ENCODE assay signal across 12 mouse cellular contexts in genomic region chr6:83172240-83172920, GRCm38 (mm10). TPM values are rescaled to one million over a fixed set of nuclear protein-coding genes. Genes with fewer than 3 reads are reported as not detected.
A peak's percentile ranks its signal among the peaks of the same experiment; 100 is the strongest.
DNase-seq lines count a peak whose midpoint lies in the region; ATAC-seq and TF ChIP-seq lines count a peak whose summit lies in the region.
"Had no signal": no experiment of that assay in that cellular context is flagged by ENCODE, and none has a peak within 500 bp of the region (broad histone marks: within the 10 kb centered on the region; RNA-seq: fewer than 3 reads in every experiment).

No protein-coding gene starts in this region.

- ATAC-seq in frontal cortex, adult (ENCODE audit: low TSS enrichment), result peak; percentile 86
- no peak for ATAC-seq in embryonic facial prominence, embryonic 14.5 days (ENCODE audit: low read depth)
- peak; percentile 75 for ATAC-seq in neural tube, embryonic 14.5 days (ENCODE audit: low read depth)
- ATAC-seq: CD4-positive, CD25-positive, alpha-beta regulatory T cell, adult 4 months had no signal

- no peak overlapping the region for H3K27ac ChIP-seq in embryonic facial prominence, embryonic 14.5 days (replicated peaks; ENCODE audit: low read depth, low read length)
- peak overlapping the region; percentile 45 for H3K27ac ChIP-seq in neural tube, embryonic 14.5 days (ENCODE audit: low read depth, low read length)
- H3K27ac ChIP-seq: limb, embryonic 13.5 days had no signal

- DNase-seq in frontal cortex, postnatal 10 days (ENCODE audit: low spot score in 2 of 2), result no peak
- no peak for DNase-seq in embryonic facial prominence, embryonic 14.5 days (ENCODE audit: low spot score)
- peak; percentile 75 for DNase-seq in layer of hippocampus, adult 9-11 months
- no peak for DNase-seq in T-cell, adult 2 months (ENCODE audit: low spot score)
- no peak for DNase-seq in heart, adult 8-10 months (ENCODE audit: low spot score)
- DNase-seq in lung, adult 2 months, result no peak
- DNase-seq: kidney, adult 18-20 months had no signal

- no peaks in the 10 kb centered on the region for H3K9me3 ChIP-seq in embryonic facial prominence, embryonic 14.5 days (ENCODE audit: control insufficient read depth, low read length)
- no peaks in the 10 kb centered on the region for H3K9me3 ChIP-seq in neural tube, embryonic 14.5 days (ENCODE audit: control insufficient read depth, low read length)
- H3K9me3 ChIP-seq: limb, embryonic 13.5 days had no signal

- no peak overlapping the region for H3K4me2 ChIP-seq in embryonic facial prominence, embryonic 14.5 days (ENCODE audit: low read depth, low read length)
- peak overlapping the region; percentile 44 for H3K4me2 ChIP-seq in neural tube, embryonic 14.5 days (ENCODE audit: low read depth, low read length)
- H3K4me2 ChIP-seq: limb, embryonic 13.5 days had no signal

- no peak for TF ChIP-seq POLR2A in lung, adult 2 months (IDR thresholded peaks at IDR 0.05; ENCODE audit: borderline replicate concordance, extremely low read depth, low read depth, low read length)

- WGBS in embryonic facial prominence, embryonic 14.5 days, result 63% methylated on average over 9 of the region's 9 CpGs
- WGBS in neural tube, embryonic 14.5 days, result 63% methylated on average over 9 of the region's 9 CpGs
- 67% methylated on average over 9 of the region's 9 CpGs for WGBS in lung, adult 2 months

- 0 out of 2 replicates have a peak overlapping the region, but pooled peaks have one; percentile 8 for H3K9ac ChIP-seq in embryonic facial prominence, embryonic 14.5 days (ENCODE audit: low read depth, low read length)
- H3K9ac ChIP-seq in neural tube, embryonic 14.5 days (replicated peaks; ENCODE audit: low read depth, low read length), result peak overlapping the region; percentile 46
- H3K9ac ChIP-seq: limb, embryonic 13.5 days had no signal

- no peaks in the 10 kb centered on the region for H3K27me3 ChIP-seq in embryonic facial prominence, embryonic 14.5 days (replicated peaks; ENCODE audit: control insufficient read depth, insufficient read depth, low read length)
- no peaks in the 10 kb centered on the region for H3K27me3 ChIP-seq in neural tube, embryonic 14.5 days (ENCODE audit: control insufficient read depth, insufficient read depth, low read length)
- H3K27me3 ChIP-seq: limb, embryonic 13.5 days had no signal

- H3K36me3 ChIP-seq in embryonic facial prominence, embryonic 14.5 days (ENCODE audit: control insufficient read depth, insufficient read depth, low read length), result 0 out of 2 replicates have a peak, but pooled peaks cover 5% of the 10 kb centered on the region
- no peaks in the 10 kb centered on the region for H3K36me3 ChIP-seq in neural tube, embryonic 14.5 days (ENCODE audit: control insufficient read depth, insufficient read depth, low read length)

- TF ChIP-seq CTCF in lung, adult 2 months (IDR thresholded peaks at IDR 0.05; ENCODE audit: insufficient read depth, low read length), result no peak

- H3K4me1 ChIP-seq in embryonic facial prominence, embryonic 14.5 days (ENCODE audit: control insufficient read depth, insufficient read depth, low read length), result no peaks in the 10 kb centered on the region
- peaks cover 11% of the 10 kb centered on the region; the same call in 1 of the 2 replicates for H3K4me1 ChIP-seq in neural tube, embryonic 14.5 days (ENCODE audit: control insufficient read depth, insufficient read depth, low read length)
- peaks cover 2% of the 10 kb centered on the region; the same call in 1 of the 2 replicates for H3K4me1 ChIP-seq in lung, adult 2 months (ENCODE audit: control insufficient read depth, insufficient read depth, low read length)

- H3K4me3 ChIP-seq in embryonic facial prominence, embryonic 14.5 days (ENCODE audit: low read depth, low read length), result no peak overlapping the region
- peak overlapping the region; percentile 35 for H3K4me3 ChIP-seq in neural tube, embryonic 14.5 days (ENCODE audit: low read depth, low read length)
- no peak overlapping the region for H3K4me3 ChIP-seq in lung, adult 2 months (replicated peaks; ENCODE audit: extremely low read depth, low read depth, low read length)
- H3K4me3 ChIP-seq: limb, embryonic 13.5 days had no signal

RNA-seq across cellular contexts. Expression of gene Dctn1, which starts 6.7 kb away (rescaled TPM):
- 84.5 and 101 TPM in 2 replicates for polyA plus RNA-seq in embryonic facial prominence, embryonic 14.5 days (2014; fragmentation: Nextera tagmentation; extraction: Ambion mirVana)
- polyA plus RNA-seq in neural tube, embryonic 14.5 days (2014; fragmentation: Nextera tagmentation; extraction: Ambion mirVana), result 122 and 147 TPM in 2 replicates
- total RNA-seq in heart, adult 8-10 months (2022), result 100 to 1,000 TPM; 120 to 137 (median 134) TPM
- 146 and 155 TPM in 2 replicates for polyA plus RNA-seq in lung, adult 2 months (2012; rRNA removed)

RNA-seq across cellular contexts. Expression of gene 1700003E16Rik, which starts 16.2 kb away (rescaled TPM):
- polyA plus RNA-seq in embryonic facial prominence, embryonic 14.5 days (2014; fragmentation: Nextera tagmentation; extraction: Ambion mirVana), result 3.1 and 6.3 TPM in 2 replicates
- 4.2 and 7.8 TPM in 2 replicates for polyA plus RNA-seq in neural tube, embryonic 14.5 days (2014; fragmentation: Nextera tagmentation; extraction: Ambion mirVana)
- total RNA-seq in heart, adult 8-10 months (2022), result under 1 TPM; 0.16 to 0.41 (median 0.18) TPM
- polyA plus RNA-seq in lung, adult 2 months (2012; rRNA removed), result 4.6 and 5.5 TPM in 2 replicates
- total RNA-seq: megakaryocyte, adult 5-6 weeks had no signal
- polyA plus RNA-seq: CD4-positive, CD25-positive, alpha-beta regulatory T cell, adult 4 months had no signal

RNA-seq across cellular contexts. Expression of gene Wdr54, which starts 16.2 kb away (rescaled TPM):
- polyA plus RNA-seq in embryonic facial prominence, embryonic 14.5 days (2014; fragmentation: Nextera tagmentation; extraction: Ambion mirVana), result 5.8 and 7.0 TPM in 2 replicates
- polyA plus RNA-seq in neural tube, embryonic 14.5 days (2014; fragmentation: Nextera tagmentation; extraction: Ambion mirVana), result 18.2 and 25.7 TPM in 2 replicates
- 1 to 10 TPM; 2.1 to 2.6 (median 2.4) TPM for total RNA-seq in heart, adult 8-10 months (2022)
- 5.3 and 6.9 TPM in 2 replicates for polyA plus RNA-seq in lung, adult 2 months (2012; rRNA removed)

RNA-seq across cellular contexts. Expression of gene Rtkn, which starts 37.1 kb away (rescaled TPM):
- 25.8 and 30.4 TPM in 2 replicates for polyA plus RNA-seq in embryonic facial prominence, embryonic 14.5 days (2014; fragmentation: Nextera tagmentation; extraction: Ambion mirVana)
- polyA plus RNA-seq in neural tube, embryonic 14.5 days (2014; fragmentation: Nextera tagmentation; extraction: Ambion mirVana), result 6.3 and 8.8 TPM in 2 replicates
- total RNA-seq in heart, adult 8-10 months (2022), result 1 to 10 TPM; 4.8 to 5.4 (median 5.3) TPM
- 110 and 116 TPM in 2 replicates for polyA plus RNA-seq in lung, adult 2 months (2012; rRNA removed)

RNA-seq across cellular contexts. Expression of gene Ino80b, which starts 47.1 kb away (rescaled TPM):
- polyA plus RNA-seq in embryonic facial prominence, embryonic 14.5 days (2014; fragmentation: Nextera tagmentation; extraction: Ambion mirVana), result 13.6 and 14.1 TPM in 2 replicates
- polyA plus RNA-seq in neural tube, embryonic 14.5 days (2014; fragmentation: Nextera tagmentation; extraction: Ambion mirVana), result 13.5 and 14.3 TPM in 2 replicates
- total RNA-seq in heart, adult 8-10 months (2022), result 10 to 100 TPM; 11.3 to 19.5 (median 15.3) TPM
- 37.0 and 63.4 TPM in 2 replicates for polyA plus RNA-seq in lung, adult 2 months (2012; rRNA removed)
